Mouse (Mus musculus): ENCODE data around the gene Kdm4b.
A peak's percentile ranks its signal among the peaks of the same experiment; 100 is the strongest.

The Kdm4b gene

GRCm38 (mm10) chr17:56400221-56400620 is 74.4 kb downstream of the Kdm4b start:
- DNase-seq: no peak

- no peak for DNase-seq
Measured at GRCm38 (mm10) chr17:56401051-56401521, 75.2 kb downstream of the Kdm4b start.

DNA sequence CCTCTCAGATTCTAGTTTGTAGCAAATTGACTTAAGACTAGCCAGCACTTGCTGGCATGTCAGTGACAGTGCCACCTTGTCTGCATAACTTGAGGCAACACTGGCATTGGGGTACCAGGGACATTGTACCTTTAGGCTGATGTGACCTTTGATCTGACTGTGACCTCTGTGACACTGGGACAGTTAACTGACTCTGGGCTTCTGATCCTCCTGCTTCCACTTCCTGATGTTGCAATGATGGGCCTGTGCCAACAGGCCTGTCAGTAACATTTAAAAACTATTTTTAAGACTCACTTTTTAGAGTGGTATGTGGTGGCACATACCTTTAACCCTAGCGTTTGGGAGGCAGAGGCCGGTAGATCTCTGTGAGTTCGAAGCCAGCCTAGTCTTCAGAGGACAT is 79.5 kb downstream of the Kdm4b start:
- DNase-seq: no peak

DNA sequence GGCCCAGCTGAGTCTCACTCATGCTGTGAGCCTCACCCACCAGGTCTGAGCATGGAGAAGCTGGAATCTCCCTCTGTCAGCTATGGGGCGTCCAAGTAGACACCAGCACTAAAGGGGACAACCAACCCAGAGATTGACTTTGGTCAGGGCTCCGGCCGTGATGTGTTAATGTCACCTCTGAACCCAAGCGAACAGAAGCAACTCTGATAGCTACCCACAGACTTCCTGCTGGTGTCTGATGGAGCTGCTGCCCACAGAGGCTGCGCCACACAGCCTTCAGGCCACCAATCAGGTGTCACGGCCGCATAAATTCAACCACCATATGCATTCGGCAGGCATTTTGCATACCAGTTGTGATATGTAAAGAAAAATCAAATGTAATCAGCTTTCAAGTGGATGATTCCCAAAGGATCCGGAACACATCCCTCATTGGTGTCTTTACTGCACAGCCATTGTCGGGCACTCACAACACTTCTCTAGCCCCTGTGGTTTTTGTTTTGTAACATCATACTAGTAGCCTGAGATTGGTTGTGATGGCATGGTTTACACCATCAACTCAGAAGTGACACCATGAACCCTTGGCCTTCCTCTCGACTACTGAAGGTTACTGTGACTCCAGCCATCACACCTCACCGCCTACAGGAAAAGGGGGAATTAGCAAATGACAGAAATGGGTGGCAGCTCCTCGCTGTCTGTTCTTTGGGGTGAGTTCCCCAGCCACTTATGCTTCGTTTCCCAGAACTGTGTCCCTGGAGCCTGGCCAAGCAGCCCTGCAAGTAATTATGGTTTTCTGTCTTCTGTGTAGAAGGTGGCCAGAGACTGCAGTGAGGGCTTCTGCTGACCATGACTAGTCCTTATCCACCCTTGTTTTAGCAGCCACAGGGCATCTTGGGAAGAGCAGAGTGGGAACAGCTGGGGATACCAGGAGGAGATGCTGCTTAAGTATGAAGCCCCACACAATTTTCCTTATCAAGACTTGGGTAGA is 80.3 kb downstream of the Kdm4b start:
- DNase-seq: no peak

DNA sequence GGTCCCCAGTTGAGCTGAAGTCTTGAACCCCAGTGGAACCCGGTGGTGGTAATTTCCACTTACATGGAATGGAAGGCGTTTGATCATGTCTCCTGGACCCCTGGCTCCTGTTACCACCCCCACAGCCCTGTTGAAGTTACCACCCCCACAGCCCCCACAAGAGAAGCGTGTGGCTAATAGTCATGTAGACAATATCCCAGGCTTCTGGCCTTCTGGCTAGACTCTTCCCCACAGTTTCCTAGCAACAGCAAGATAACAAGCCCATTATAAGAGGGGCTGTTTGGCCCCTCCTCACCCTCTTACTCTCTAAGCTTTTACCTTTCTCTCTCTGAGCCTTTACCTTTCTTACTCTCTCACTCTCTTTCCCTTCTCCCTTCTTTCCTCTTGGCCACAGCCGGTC is 81.0 kb downstream of the Kdm4b start:
- no peak for DNase-seq

GRCm38 (mm10) chr17:56407379-56407778 is 81.5 kb downstream of the Kdm4b start:
- DNase-seq: no peak

GRCm38 (mm10) chr17:56408965-56409625 is 83.2 kb downstream of the Kdm4b start:
- no peak for DNase-seq

GRCm38 (mm10) chr17:56409759-56410158 is 83.9 kb downstream of the Kdm4b start:
- DNase-seq: no peak

- no peak for DNase-seq
Measured at GRCm38 (mm10) chr17:56411437-56411836, 85.6 kb downstream of the Kdm4b start.

- DNase-seq: no peak
Measured at GRCm38 (mm10) chr17:56413113-56413512, 87.3 kb downstream of the Kdm4b start.

- DNase-seq: no peak
Measured at GRCm38 (mm10) chr17:56414785-56415184, 88.9 kb downstream of the Kdm4b start.

- DNase-seq: no peak
Measured at GRCm38 (mm10) chr17:56418304-56418703, 92.4 kb downstream of the Kdm4b start.

DNA sequence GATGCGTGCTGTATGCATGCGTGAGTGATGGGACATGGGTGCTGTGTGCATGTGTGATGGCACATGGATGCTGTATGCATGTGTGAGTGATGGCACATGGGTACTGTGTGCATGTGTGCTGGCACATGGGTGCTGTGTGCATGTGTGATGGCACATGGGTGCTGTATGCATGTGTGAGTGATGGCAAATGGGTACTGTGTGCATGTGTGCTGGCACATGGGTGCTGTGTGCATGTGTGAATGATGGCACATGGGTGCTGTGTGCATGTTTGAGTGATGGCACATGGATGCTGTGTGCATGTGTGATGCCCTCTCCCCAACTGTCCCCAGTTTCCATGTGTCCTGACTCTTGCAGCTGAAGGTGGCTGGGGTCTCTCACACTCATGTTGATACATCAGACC is 94.2 kb downstream of the Kdm4b start:
- no peak for DNase-seq

GRCm38 (mm10) chr17:56424726-56425583 is 99.1 kb downstream of the Kdm4b start:
- DNase-seq: peak; percentile 62

DNA sequence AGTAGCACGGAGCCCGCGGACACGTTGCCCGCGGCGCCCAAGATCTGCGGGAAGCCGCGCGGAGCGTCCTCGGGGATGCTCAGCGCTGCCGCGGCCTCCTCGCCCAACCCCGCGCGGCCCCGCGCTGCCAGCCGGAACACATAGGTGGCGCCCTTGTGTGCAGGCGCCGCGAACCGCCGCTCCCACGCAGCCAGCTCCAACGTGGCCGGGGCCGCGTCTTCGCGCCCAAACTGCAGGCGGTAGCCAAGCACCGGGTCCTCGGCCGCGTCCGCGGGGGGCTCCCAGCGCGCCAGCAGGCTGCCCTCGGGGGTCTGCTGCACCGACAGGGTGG is 99.7 kb downstream of the Kdm4b start:
- DNase-seq: peak; percentile 37

DNA sequence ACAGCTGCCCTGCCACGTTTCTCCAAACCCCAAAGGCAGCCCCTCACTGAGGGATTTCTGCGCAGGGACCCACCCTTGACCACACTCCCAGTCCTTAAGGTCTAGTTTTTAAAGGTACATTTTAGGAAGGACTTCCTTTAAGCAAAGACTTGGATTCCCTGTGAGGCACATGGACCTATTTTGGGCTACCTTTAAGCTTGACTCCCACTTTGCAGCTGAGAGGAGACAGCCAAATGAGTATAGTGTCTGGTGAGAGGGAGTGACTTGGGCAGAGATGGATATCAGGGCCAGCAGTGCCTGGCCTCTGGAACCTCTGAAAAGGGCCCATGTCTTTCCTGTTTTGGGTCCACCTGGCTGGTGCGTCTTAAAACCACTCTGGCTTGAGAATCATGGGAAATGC is 100.1 kb downstream of the Kdm4b start:
- no peak for DNase-seq

DNA sequence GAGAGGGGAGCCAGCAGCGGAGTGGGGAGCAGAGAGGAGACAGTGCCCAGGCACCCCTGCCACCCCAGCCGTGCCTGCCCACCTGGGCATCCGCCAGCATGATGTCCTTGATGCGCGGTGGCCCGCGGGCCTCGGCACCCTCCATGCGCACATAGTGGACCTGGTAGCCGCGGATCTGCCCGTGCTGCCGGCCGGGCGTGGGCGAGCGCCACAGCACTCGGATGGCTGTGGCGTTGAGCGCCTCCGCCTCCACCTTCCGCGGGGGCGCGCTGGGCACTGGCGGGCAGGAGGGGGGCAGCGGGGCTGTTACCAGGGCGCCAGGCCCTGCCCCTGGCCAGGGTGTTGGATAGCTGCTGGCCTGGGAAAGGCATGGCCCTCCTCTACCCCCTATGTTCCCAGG is 102.0 kb downstream of the Kdm4b start:
- no peak for DNase-seq

- no peak for DNase-seq
Measured at GRCm38 (mm10) chr17:56431582-56431981, 105.7 kb downstream of the Kdm4b start.

GRCm38 (mm10) chr17:56439731-56440460 is 114.0 kb downstream of the Kdm4b start:
- no peak for DNase-seq

DNA sequence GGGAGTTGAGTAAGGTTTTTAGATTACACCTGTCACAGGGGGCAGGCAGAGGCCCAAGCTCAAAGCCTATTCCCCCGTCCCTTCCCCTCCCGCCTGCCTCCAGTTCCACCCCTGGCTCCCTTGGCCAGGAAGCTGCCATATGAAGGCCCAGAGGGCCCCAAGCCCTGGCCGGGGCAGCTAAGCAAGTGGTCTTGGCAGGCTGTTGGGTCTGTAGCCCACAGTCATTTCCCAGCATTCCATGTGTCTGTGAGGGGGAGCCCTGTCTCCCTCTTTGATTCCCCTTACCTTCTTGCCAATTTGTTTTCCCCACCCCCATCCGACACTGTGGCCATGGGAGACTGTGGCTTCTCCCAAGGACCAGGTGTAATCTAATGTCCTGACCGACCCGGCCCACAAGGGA is 116.5 kb downstream of the Kdm4b start:
- no peak for DNase-seq

DNA sequence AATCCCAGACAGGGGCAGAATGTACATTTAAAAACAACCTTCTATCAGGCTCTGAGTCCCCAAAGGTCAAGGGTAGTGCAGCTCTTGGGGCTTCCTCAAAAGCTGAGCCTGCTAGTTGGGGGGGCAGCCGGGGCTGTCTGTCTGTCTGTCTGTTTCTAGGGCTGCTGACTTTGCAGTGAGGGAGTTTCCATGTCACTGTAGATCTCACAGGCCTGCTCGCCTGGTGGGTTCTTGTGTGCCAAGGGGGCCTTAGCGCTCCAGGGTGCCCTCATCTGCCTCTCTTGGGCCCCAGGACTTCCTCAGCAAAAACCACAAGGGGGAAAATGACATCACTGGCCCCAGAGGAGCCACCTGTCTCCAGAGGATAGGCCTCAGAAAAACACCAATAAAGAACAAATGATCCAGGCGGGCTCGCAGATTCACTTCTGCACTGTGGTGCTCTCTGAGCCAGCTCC is 117.5 kb downstream of the Kdm4b start:
- DNase-seq: no peak

GRCm38 (mm10) chr17:56444771-56445170 is 118.9 kb downstream of the Kdm4b start:
- DNase-seq: no peak
